Mouse (Mus musculus) lung, embryonic 15.5 days (tissue): Measurements from ENCODE around the gene Wdr46. TPM values are rescaled to one million over a fixed set of nuclear protein-coding genes. Genes with fewer than 3 reads are reported as not detected.

Experiments
- ATAC-seq: fragments of 200-750 bp; cut with Nextera tagmentation; 2 replicates; pipeline ENCODE4 v1.8.0; 2017; ENCODE audit warnings: moderate number of reproducible peaks, borderline replicate concordance; ENCODE audit not compliant: low FRiP score, low TSS enrichment; ENCODE audit errors: extremely low read depth
- H3K27ac ChIP-seq: fragments of 300-500 bp; sonication (generic); 2 replicates; pipeline ENCODE4 v1.5.1; 2015; ENCODE audit warnings: moderate library complexity, mild to moderate bottlenecking, inconsistent platforms
- H3K27me3 ChIP-seq: fragments of 300-500 bp; sonication (generic); 2 replicates; pipeline ENCODE4 v1.6.1; 2015; ENCODE audit warnings: inconsistent platforms
- H3K36me3 ChIP-seq: fragments of 300-500 bp; sonication (generic); 2 replicates; pipeline ENCODE4 v1.6.1; 2015; ENCODE audit warnings: inconsistent platforms
- H3K4me1 ChIP-seq: fragments of 300-500 bp; sonication (generic); 2 replicates; pipeline ENCODE4 v1.6.1; 2015; ENCODE audit warnings: inconsistent platforms
- H3K4me2 ChIP-seq: fragments of 300-500 bp; sonication (generic); 2 replicates; pipeline ENCODE4 v1.6.1; 2015; ENCODE audit warnings: inconsistent platforms, mild to moderate bottlenecking, moderate library complexity
- H3K4me3 ChIP-seq: fragments of 300-500 bp; sonication (generic); 2 replicates; pipeline ENCODE4 v1.5.1; 2015; ENCODE audit warnings: mild to moderate bottlenecking, inconsistent platforms
- H3K9ac ChIP-seq: fragments of 300-500 bp; sonication (generic); 2 replicates; pipeline ENCODE4 v1.6.1; 2015; ENCODE audit warnings: inconsistent platforms
- H3K9me3 ChIP-seq: fragments of 300-500 bp; sonication (generic); 2 replicates; pipeline ENCODE4 v1.6.1; 2016; ENCODE audit warnings: inconsistent platforms
- WGBS: fragments of 180-500 bp; shearing (Covaris S2); methylation state at CpG from one replicate; pipeline ENCODE4 v1.1.7; 2015; 5-methylcytosine and 5-hydroxymethylcytosine counted together
- polyA plus RNA-seq: library from polyadenylated mRNA; unstranded; fragments of >200 nt; fragmentation: Nextera tagmentation; extraction: Ambion mirVana; gene quantifications from 2 replicates; pipeline ENCODE4 v1.2.1, GENCODE M21; 2015

The Wdr46 gene
- polyA plus RNA-seq, 1 experiment from 2014 or later: 34.2 TPM

- Histone ChIP-seq H3K36me3 (peaks cover 47% of the 10 kb centered on the region), H3K27ac (no peak overlapping the region)
Observed at GRCm38 (mm10) chr17:33913905-33914304, 26.6 kb upstream of the Wdr46 start.

GRCm38 (mm10) chr17:33914969-33915391 is 25.5 kb upstream of the Wdr46 start:
- Histone ChIP-seq H3K4me2 (peak overlapping the region; percentile 73), H3K36me3 (peaks cover 47% of the 10 kb centered on the region), H3K27ac (0 out of 2 replicates have a peak overlapping the region, but pooled peaks have one; percentile 87), H3K27me3 (no peaks in the 10 kb centered on the region), H3K4me1 (peaks cover 54% of the 10 kb centered on the region), H3K4me3 (peak overlapping the region; percentile 58), H3K9ac (no peak overlapping the region), H3K9me3 (no peaks in the 10 kb centered on the region)
- ATAC-seq: no peak
- 67% methylated on average over 13 of the region's 13 CpGs for WGBS

More at GRCm38 (mm10) chr17:33913905-33914304, 26.6 kb upstream of the Wdr46 start:
- H3K9me3 ChIP-seq: no peaks in the 10 kb centered on the region
- ATAC-seq: no peak
- no peak overlapping the region for H3K9ac ChIP-seq
- peaks cover 49% of the 10 kb centered on the region for H3K4me1 ChIP-seq
- H3K4me2 ChIP-seq: no peak overlapping the region
- 91% methylated on average over 8 of the region's 8 CpGs for WGBS
- no peaks in the 10 kb centered on the region for H3K27me3 ChIP-seq
- no peak overlapping the region for H3K4me3 ChIP-seq

- Histone ChIP-seq H3K27me3 (no peaks in the 10 kb centered on the region), H3K27ac (peak within 1 kb of the TSS; percentile 87), H3K9ac (peak within 1 kb of the TSS; percentile 57), H3K4me1 (peaks cover 54% of the 10 kb centered on the region), H3K9me3 (no peaks in the 10 kb centered on the region), H3K36me3 (peaks cover 47% of the 10 kb centered on the region), H3K4me3 (peak within 1 kb of the TSS; percentile 58), H3K4me2 (peak within 1 kb of the TSS; percentile 73)
- WGBS: under 1% methylated on average over 34 of the region's 34 CpGs
- ATAC-seq: peak; percentile 91
Observed at GRCm38 (mm10) chr17:33915671-33916250, 24.7 kb upstream of the Wdr46 start, which contains the start of the genes Tapbp and Zbtb22. Gene Tapbp, plus strand, starts transcription at chr17:33915899. Gene Zbtb22, plus strand, starts transcription at chr17:33915904.

GRCm38 (mm10) chr17:33916294-33916693 is 24.2 kb upstream of the Wdr46 start:
- 1% methylated on average over 11 of the region's 20 CpGs for WGBS
- peak overlapping the region; percentile 73 for H3K4me2 ChIP-seq
- no peaks in the 10 kb centered on the region for H3K27me3 ChIP-seq
- H3K27ac ChIP-seq: peak overlapping the region; percentile 87
- H3K9me3 ChIP-seq: no peaks in the 10 kb centered on the region
- peaks cover 43% of the 10 kb centered on the region for H3K36me3 ChIP-seq
- peak overlapping the region; percentile 58 for H3K4me3 ChIP-seq
- peaks cover 54% of the 10 kb centered on the region for H3K4me1 ChIP-seq
- peak overlapping the region; percentile 57 for H3K9ac ChIP-seq
- ATAC-seq: peak; percentile 4; the same call in 1 of the 2 replicates

- Histone ChIP-seq H3K4me3 (peak overlapping the region; percentile 58), H3K36me3 (peaks cover 36% of the 10 kb centered on the region), H3K9ac (peak overlapping the region; percentile 57), H3K27ac (no peak overlapping the region), H3K4me2 (peak overlapping the region; percentile 73), H3K27me3 (no peaks in the 10 kb centered on the region), H3K9me3 (no peaks in the 10 kb centered on the region), H3K4me1 (peaks cover 50% of the 10 kb centered on the region)
- WGBS: 66% methylated on average over 31 of the region's 31 CpGs
- no peak for ATAC-seq
Observed at GRCm38 (mm10) chr17:33916847-33917655, 23.4 kb upstream of the Wdr46 start.

GRCm38 (mm10) chr17:33917656-33918292 is 22.7 kb upstream of the Wdr46 start:
- ATAC-seq: no peak
- H3K4me3 ChIP-seq: no peak overlapping the region; the same call in 1 of the 2 replicates

GRCm38 (mm10) chr17:33918293-33919203 is 21.9 kb upstream of the Wdr46 start:
- Histone ChIP-seq H3K36me3 (peaks cover 24% of the 10 kb centered on the region), H3K4me2 (peak overlapping the region; percentile 97), H3K27ac (peak overlapping the region; percentile 84), H3K4me1 (peaks cover 49% of the 10 kb centered on the region), H3K9ac (peak overlapping the region; percentile 75), H3K4me3 (peak overlapping the region; percentile 71), H3K9me3 (no peaks in the 10 kb centered on the region), H3K27me3 (no peaks in the 10 kb centered on the region)
- 52% methylated on average over 37 of the region's 37 CpGs for WGBS
- ATAC-seq: no peak

More at GRCm38 (mm10) chr17:33917656-33918292, 22.7 kb upstream of the Wdr46 start:
- H3K27ac ChIP-seq: no peak overlapping the region
- peaks cover 30% of the 10 kb centered on the region for H3K36me3 ChIP-seq
- H3K9ac ChIP-seq: no peak overlapping the region
- WGBS: 80% methylated on average over 18 of the region's 18 CpGs
- H3K27me3 ChIP-seq: no peaks in the 10 kb centered on the region
- peaks cover 50% of the 10 kb centered on the region for H3K4me1 ChIP-seq
- no peak overlapping the region for H3K4me2 ChIP-seq
- H3K9me3 ChIP-seq: no peaks in the 10 kb centered on the region

- Histone ChIP-seq H3K9ac (peak overlapping the region; percentile 75), H3K9me3 (no peaks in the 10 kb centered on the region), H3K36me3 (peaks cover 13% of the 10 kb centered on the region; the same call in 1 of the 2 replicates), H3K27ac (peak overlapping the region; percentile 84), H3K27me3 (no peaks in the 10 kb centered on the region), H3K4me3 (peak overlapping the region; percentile 71), H3K4me1 (peaks cover 44% of the 10 kb centered on the region), H3K4me2 (peak overlapping the region; percentile 97)
- peak; percentile 14 for ATAC-seq
- under 1% methylated on average over 51 of the region's 52 CpGs for WGBS
Observed at GRCm38 (mm10) chr17:33919351-33920281, 20.8 kb upstream of the Wdr46 start.

- H3K4me2 ChIP-seq: peak overlapping the region; percentile 97
- H3K27ac ChIP-seq: peak overlapping the region; percentile 84
- peak overlapping the region; percentile 71 for H3K4me3 ChIP-seq
- peaks cover 13% of the 10 kb centered on the region for H3K36me3 ChIP-seq
- under 1% methylated on average over 36 of the region's 36 CpGs for WGBS
- H3K9ac ChIP-seq: peak overlapping the region; percentile 75
- no peaks in the 10 kb centered on the region for H3K9me3 ChIP-seq
- peaks cover 36% of the 10 kb centered on the region for H3K4me1 ChIP-seq
- H3K27me3 ChIP-seq: no peaks in the 10 kb centered on the region
- ATAC-seq: peak; percentile 27; the same call in 1 of the 2 replicates
Observed at GRCm38 (mm10) chr17:33920282-33921097, 20.0 kb upstream of the Wdr46 start.
